Mouse (Mus musculus): ENCODE measurements at regions not wholly inside any gene's neighbourhood (a gene's known extent, or its start where the extent isn't known, plus 50 kb on each side); places are given as distances from the start of the nearest gene placed in this dataset.

- TF ChIP-seq POLR2A (IDR thresholded peaks at IDR 0.05; ENCODE audit: insufficient read depth, low read depth, low read length) = no peak
- TF ChIP-seq CTCF (IDR thresholded peaks at IDR 0.05) = no peak
- TF ChIP-seq EP300 (IDR thresholded peaks at IDR 0.05; ENCODE audit: insufficient read depth, low read depth, low read length) = no peak
Observed at GRCm38 (mm10) chr4:67539466-67539865, 712.1 kb downstream of the Tlr4 start.

Data from heart, adult 2 months (tissue).